Mouse (Mus musculus) hindbrain, postnatal 0 days (tissue): Measurements from ENCODE around the gene P4ha1. TPM values are rescaled to one million over a fixed set of nuclear protein-coding genes. Genes with fewer than 3 reads are reported as not detected.
A peak's percentile ranks its signal among the peaks of the same experiment; 100 is the strongest.

Experiments
- ATAC-seq: fragments of 200-750 bp; cut with Nextera tagmentation; 2 replicates; pipeline ENCODE4 v1.8.0; 2017; ENCODE audit warnings: mild to moderate bottlenecking, moderate TSS enrichment, moderate library complexity
- DNase-seq: peaks from one replicate; pipeline ENCODE4 v3.0.0-alpha.2; 2015; ENCODE audit warnings: low spot score
- H3K27ac ChIP-seq: fragments of 300-500 bp; sonication (generic); 2 replicates; pipeline ENCODE4 v1.5.1; 2014; ENCODE audit warnings: mild to moderate bottlenecking
- H3K27me3 ChIP-seq: fragments of 300-500 bp; sonication (generic); 2 replicates; pipeline ENCODE4 v1.6.1; 2014; ENCODE audit warnings: low read length, mixed read lengths; ENCODE audit not compliant: insufficient read depth
- H3K36me3 ChIP-seq: fragments of 300-500 bp; sonication (generic); 2 replicates; pipeline ENCODE4 v1.6.1; 2014; ENCODE audit warnings: low read length, mixed read lengths; ENCODE audit not compliant: insufficient read depth
- H3K4me1 ChIP-seq: fragments of 300-500 bp; sonication (generic); 2 replicates; pipeline ENCODE4 v1.6.1; 2014; ENCODE audit warnings: antibody characterized with exemption, low read length, mixed read lengths; ENCODE audit not compliant: insufficient read depth
- H3K4me2 ChIP-seq: fragments of 300-500 bp; sonication (generic); 2 replicates; pipeline ENCODE4 v1.6.1; 2014; ENCODE audit warnings: low read depth, mild to moderate bottlenecking, low read length, moderate library complexity, mixed read lengths
- H3K4me3 ChIP-seq: fragments of 300-500 bp; sonication (generic); 2 replicates; pipeline ENCODE4 v1.5.1; 2014; ENCODE audit warnings: low read length
- H3K9ac ChIP-seq: fragments of 300-500 bp; sonication (generic); replicated peaks from 2 replicates; pipeline ENCODE4 v1.6.1; 2014; ENCODE audit warnings: mild to moderate bottlenecking, low read length, moderate library complexity, mixed read lengths
- H3K9me3 ChIP-seq: fragments of 300-500 bp; sonication (generic); 2 replicates; pipeline ENCODE4 v1.6.1; 2016; ENCODE audit warnings: low read length, mixed read lengths
- CTCF ChIP-seq: IDR thresholded peaks from 2 replicates; pipeline ENCODE4 v1.5.1; 2016; ENCODE audit warnings: antibody characterized with exemption, control low read depth, low read depth
- WGBS: fragments of 180-500 bp; shearing (Covaris S2); extraction: QIAGEN DNeasy Blood & Tissue Kit; methylation state at CpG from one replicate; pipeline ENCODE4 v1.1.7; 2014; 5-methylcytosine and 5-hydroxymethylcytosine counted together
- polyA plus RNA-seq: library from polyadenylated mRNA; unstranded; fragments of >200 nt; fragmentation: Nextera tagmentation; extraction: Ambion mirVana; gene quantifications from 2 replicates; pipeline ENCODE4 v1.2.1, GENCODE M21; 2015
- total RNA-seq: library from RNA; depleted of rRNA; stranded (reverse); fragments of >200 nt; gene quantifications from 2 replicates; pipeline ENCODE4 v1.2.3, GENCODE M21; 2014

Gene P4ha1
- total and polyA plus RNA-seq, 2 experiments from 2014 or later = 12.7 to 17.6 TPM

- H3K9ac ChIP-seq = no peak overlapping the region
- peak overlapping the region; percentile 64 for H3K4me2 ChIP-seq
- H3K27ac ChIP-seq = 0 out of 2 replicates have a peak overlapping the region, but pooled peaks have one; percentile 52
- no peaks in the 10 kb centered on the region for H3K9me3 ChIP-seq
- H3K36me3 ChIP-seq = no peaks in the 10 kb centered on the region
- no peak for ATAC-seq
- H3K4me3 ChIP-seq = no peak overlapping the region
- H3K27me3 ChIP-seq = no peaks in the 10 kb centered on the region
- H3K4me1 ChIP-seq = 0 out of 2 replicates have a peak, but pooled peaks cover 10% of the 10 kb centered on the region
- TF ChIP-seq CTCF = no peak
- no peak for DNase-seq
- WGBS = 57% methylated on average over 4 of the region's 4 CpGs
These were observed 825 bp upstream of the P4ha1 start for GRCm38 (mm10) chr10:59322271-59322670.

GRCm38 (mm10) chr10:59323488-59324161 lies 529 bp downstream of the P4ha1 start:
- ATAC-seq (peak; percentile 78), DNase-seq (peak; percentile 72)
- 0 out of 2 replicates have a peak, but pooled peaks cover 10% of the 10 kb centered on the region for H3K4me1 ChIP-seq
- no peak for TF ChIP-seq CTCF
- peak overlapping the region; percentile 69 for H3K4me3 ChIP-seq
- peak overlapping the region; percentile 84 for H3K27ac ChIP-seq
- H3K36me3 ChIP-seq = no peaks in the 10 kb centered on the region
- H3K9me3 ChIP-seq = no peaks in the 10 kb centered on the region
- no peaks in the 10 kb centered on the region for H3K27me3 ChIP-seq
- peak overlapping the region; percentile 64 for H3K4me2 ChIP-seq
- 1% methylated on average over 44 of the region's 49 CpGs for WGBS
- peak overlapping the region; percentile 79 for H3K9ac ChIP-seq

GRCm38 (mm10) chr10:59324311-59325165 lies 1.4 kb downstream of the P4ha1 start:
- H3K9ac ChIP-seq = peak overlapping the region; percentile 79; the same call in 1 of the 2 replicates
- no peaks in the 10 kb centered on the region for H3K9me3 ChIP-seq
- no peaks in the 10 kb centered on the region for H3K36me3 ChIP-seq
- WGBS = 13% methylated on average over 15 of the region's 15 CpGs
- H3K4me2 ChIP-seq = peak overlapping the region; percentile 64
- peak overlapping the region; percentile 69 for H3K4me3 ChIP-seq
- H3K27me3 ChIP-seq = no peaks in the 10 kb centered on the region
- H3K27ac ChIP-seq = peak overlapping the region; percentile 84; the same call in 1 of the 2 replicates
- ATAC-seq (no peak), DNase-seq (peak; percentile 24)
- TF ChIP-seq CTCF = no peak
- H3K4me1 ChIP-seq = 0 out of 2 replicates have a peak, but pooled peaks cover 10% of the 10 kb centered on the region

GRCm38 (mm10) chr10:59326612-59327315 lies 3.7 kb downstream of the P4ha1 start:
- no peak for ATAC-seq

GRCm38 (mm10) chr10:59327316-59327710 lies 4.2 kb downstream of the P4ha1 start:
- Histone ChIP-seq H3K4me1 (0 out of 2 replicates have a peak, but pooled peaks cover 9% of the 10 kb centered on the region), H3K4me2 (peak overlapping the region; percentile 14; the same call in 1 of the 2 replicates), H3K36me3 (no peaks in the 10 kb centered on the region), H3K27ac (no peak overlapping the region), H3K4me3 (no peak overlapping the region), H3K27me3 (no peaks in the 10 kb centered on the region), H3K9ac (no peak overlapping the region), H3K9me3 (no peaks in the 10 kb centered on the region)
- DNase-seq (no peak), ATAC-seq (no peak)
- TF ChIP-seq CTCF = no peak
- 83% methylated on average over 3 of the region's 3 CpGs for WGBS

More at GRCm38 (mm10) chr10:59326612-59327315, 3.7 kb downstream of the P4ha1 start:
- Histone ChIP-seq H3K4me3 (no peak overlapping the region), H3K9ac (no peak overlapping the region), H3K4me2 (peak overlapping the region; percentile 14; the same call in 1 of the 2 replicates), H3K36me3 (no peaks in the 10 kb centered on the region), H3K9me3 (no peaks in the 10 kb centered on the region), H3K4me1 (0 out of 2 replicates have a peak, but pooled peaks cover 10% of the 10 kb centered on the region), H3K27ac (no peak overlapping the region), H3K27me3 (no peaks in the 10 kb centered on the region)
- no peak for TF ChIP-seq CTCF
- 74% methylated on average over 8 of the region's 8 CpGs for WGBS
- DNase-seq = no peak

GRCm38 (mm10) chr10:59331546-59332256 lies 8.6 kb downstream of the P4ha1 start:
- Histone ChIP-seq H3K4me2 (no peak overlapping the region), H3K4me1 (no peaks in the 10 kb centered on the region; the same call in 1 of the 2 replicates), H3K9ac (no peak overlapping the region), H3K27me3 (no peaks in the 10 kb centered on the region), H3K36me3 (no peaks in the 10 kb centered on the region), H3K9me3 (no peaks in the 10 kb centered on the region), H3K27ac (no peak overlapping the region), H3K4me3 (no peak overlapping the region)
- DNase-seq = no peak
- WGBS = 87% methylated on average over 6 of the region's 6 CpGs
- no peak for TF ChIP-seq CTCF
- ATAC-seq = no peak
